Mouse (Mus musculus): ENCODE data around the gene Arfgap3. TPM values are rescaled to one million over a fixed set of nuclear protein-coding genes. Genes with fewer than 3 reads are reported as not detected.
A peak's percentile ranks its signal among the peaks of the same experiment; 100 is the strongest.

Gene Arfgap3
- polyA plus RNA-seq (2012; fragmentation: generic; extraction: Trizol), result 45.3 TPM

DNA sequence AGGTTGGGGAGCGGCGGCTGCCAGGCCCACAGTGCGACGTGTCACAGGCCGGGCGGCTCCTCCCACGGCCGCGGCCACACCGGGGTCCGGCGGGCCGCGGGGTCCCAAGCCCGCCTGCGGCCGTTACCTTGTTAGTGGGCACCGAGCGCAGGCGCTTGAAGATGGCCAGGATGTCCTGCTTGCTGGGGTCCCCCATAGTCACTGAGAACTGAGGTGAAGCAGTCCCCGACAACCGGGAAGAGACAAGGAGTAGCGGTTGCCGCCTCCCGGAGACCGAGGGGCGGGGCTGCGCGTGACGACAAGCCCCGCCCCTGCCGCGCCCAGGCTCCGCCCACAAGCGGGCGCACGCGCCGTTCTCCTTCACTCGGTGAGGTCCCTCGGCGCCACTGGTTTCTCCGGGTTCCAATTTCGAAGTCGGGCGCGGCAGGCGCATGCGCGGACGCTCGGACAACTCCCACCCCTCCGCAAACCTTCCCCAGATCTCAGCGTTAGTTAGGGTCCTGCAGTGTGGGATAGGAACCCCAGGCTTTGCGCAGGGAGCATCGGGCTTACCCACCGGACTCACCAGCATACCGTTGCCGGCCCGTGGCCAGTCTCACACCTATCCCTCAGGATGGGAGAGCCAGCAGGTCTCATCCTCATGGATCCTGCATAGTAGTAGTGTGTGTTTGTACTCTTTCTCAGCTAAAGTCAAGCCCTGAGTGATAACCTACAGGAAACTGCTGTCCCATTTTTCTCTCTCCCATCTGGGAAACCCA is at the start of gene Arfgap3:
TSS of gene Arfgap3 (minus strand) at position 294 of the 758 bp plus-strand sequence.
- Histone ChIP-seq H3K4me2 (ENCODE audit: low read depth) (peak within 1 kb of the TSS; percentile 99), H3ac (ENCODE audit: control insufficient read depth, insufficient read length) (peak within 1 kb of the TSS; percentile 19), H3K79me2 (ENCODE audit: control insufficient read depth, insufficient read depth) (peaks cover 43% of the 10 kb centered on the region), H3K36me3 (ENCODE audit: control insufficient read depth, insufficient read depth) (no peaks in the 10 kb centered on the region), H3K4me3 (peak within 1 kb of the TSS; percentile 60), H3K27me3 (ENCODE audit: control insufficient read depth, insufficient read depth, insufficient read length) (no peaks in the 10 kb centered on the region)
- TF ChIP-seq POLR2A (IDR thresholded peaks at IDR 0.05; ENCODE audit: insufficient read length, low read depth) (peak; percentile 69), MYOD1 (IDR thresholded peaks at IDR 0.05; ENCODE audit: control insufficient read depth in 1 of 3, insufficient read length in 2 of 3, low read depth in 2 of 3) (no peak), MYOG (IDR thresholded peaks at IDR 0.05; ENCODE audit: control insufficient read depth in 1 of 3, insufficient read depth in 1 of 3, insufficient read length in 2 of 3, low read depth in 2 of 3) (no peak), POLR2AphosphoS2 (IDR thresholded peaks at IDR 0.05; ENCODE audit: insufficient read length, low read depth) (peak; percentile 84), MAX (IDR thresholded peaks at IDR 0.05; ENCODE audit: low read depth) (no peak)

DNA sequence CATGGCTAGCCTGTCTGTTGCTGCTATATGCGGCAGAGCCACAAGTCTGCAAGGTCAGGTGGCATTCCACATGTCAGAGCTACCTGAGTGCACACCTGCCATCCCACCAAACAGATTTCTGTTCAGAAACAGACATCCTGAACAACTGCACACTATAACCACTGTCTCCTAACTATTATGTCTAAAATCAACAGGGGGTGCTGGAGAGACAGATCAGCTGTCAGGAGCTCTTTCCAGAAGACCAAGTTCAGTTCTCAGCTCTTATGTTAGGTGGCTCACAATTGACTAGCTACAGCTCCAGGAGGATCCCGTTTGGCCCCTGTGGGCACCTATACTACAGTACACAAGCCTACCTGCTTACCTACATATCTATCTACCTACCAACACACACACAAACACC is 42.7 kb upstream of the Arfgap3 start:
- Histone ChIP-seq H3K4me2 (ENCODE audit: low read depth) (no peak overlapping the region), H3K36me3 (ENCODE audit: control insufficient read depth, insufficient read depth) (peaks cover 54% of the 10 kb centered on the region), H3K4me3 (no peak overlapping the region), H3K27me3 (ENCODE audit: control insufficient read depth, insufficient read depth, insufficient read length) (no peaks in the 10 kb centered on the region), H3ac (ENCODE audit: control insufficient read depth, insufficient read length) (no peak overlapping the region), H3K79me2 (ENCODE audit: control insufficient read depth, insufficient read depth) (peaks cover 51% of the 10 kb centered on the region)
- TF ChIP-seq USF1 (IDR thresholded peaks at IDR 0.05; ENCODE audit: low read depth), result no peak
- TF ChIP-seq SRF (IDR thresholded peaks at IDR 0.05; ENCODE audit: control insufficient read depth, insufficient read length, low read depth), result no peak
- TF ChIP-seq TCF3 (IDR thresholded peaks at IDR 0.05; ENCODE audit: insufficient read length, low read depth), result no peak
- no peak for TF ChIP-seq MYOD1 (IDR thresholded peaks at IDR 0.05; ENCODE audit: control insufficient read depth in 1 of 3, insufficient read length in 2 of 3, low read depth in 2 of 3)
- TF ChIP-seq CEBPB (IDR thresholded peaks at IDR 0.05; ENCODE audit: insufficient read depth, poor library complexity, severe bottlenecking), result no peak
- TF ChIP-seq MAX (IDR thresholded peaks at IDR 0.05; ENCODE audit: low read depth), result no peak
- no peak for TF ChIP-seq POLR2A (IDR thresholded peaks at IDR 0.05; ENCODE audit: insufficient read length, low read depth)
- no peak for TF ChIP-seq MYOG (IDR thresholded peaks at IDR 0.05; ENCODE audit: control insufficient read depth in 1 of 3, insufficient read depth in 1 of 3, insufficient read length in 2 of 3, low read depth in 2 of 3)
- no peak for TF ChIP-seq REST (IDR thresholded peaks at IDR 0.05; ENCODE audit: insufficient read depth, insufficient read length)
- no peak for TF ChIP-seq POLR2AphosphoS2 (IDR thresholded peaks at IDR 0.05; ENCODE audit: insufficient read length, low read depth)
- TF ChIP-seq E2F4 (IDR thresholded peaks at IDR 0.05; ENCODE audit: insufficient read depth), result no peak
- no peak for TF ChIP-seq TCF12 (IDR thresholded peaks at IDR 0.05; ENCODE audit: insufficient read depth, poor library complexity, severe bottlenecking)

DNA sequence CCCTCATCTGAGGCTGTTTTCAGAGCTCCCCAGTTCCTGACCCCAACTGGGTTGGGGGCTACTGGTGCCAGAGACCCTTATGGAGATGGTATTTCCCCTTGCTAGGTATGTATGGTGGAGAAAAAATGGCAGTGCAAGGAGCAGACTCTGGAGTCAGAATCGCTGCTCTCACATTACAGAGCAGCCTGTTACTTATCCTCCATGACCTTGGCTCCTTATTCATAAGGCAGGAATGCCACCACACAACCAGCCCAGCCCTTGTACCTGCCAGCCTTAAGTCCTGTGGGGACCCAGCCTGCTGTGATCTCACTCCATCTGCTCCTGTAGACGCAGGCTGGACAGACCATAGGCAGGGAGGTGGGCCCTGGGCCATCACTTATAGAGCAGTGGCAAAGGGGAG is 37.9 kb upstream of the Arfgap3 start:
- no peak overlapping the region for H3K4me3 ChIP-seq
- H3K36me3 ChIP-seq (ENCODE audit: control insufficient read depth, insufficient read depth), result peaks cover 87% of the 10 kb centered on the region
- peaks cover 5% of the 10 kb centered on the region for H3K79me2 ChIP-seq (ENCODE audit: control insufficient read depth, insufficient read depth)
- H3K4me2 ChIP-seq (ENCODE audit: low read depth), result no peak overlapping the region
- H3K27me3 ChIP-seq (ENCODE audit: control insufficient read depth, insufficient read depth, insufficient read length), result no peaks in the 10 kb centered on the region
- no peak overlapping the region for H3ac ChIP-seq (ENCODE audit: control insufficient read depth, insufficient read length)
- TF ChIP-seq E2F4 (IDR thresholded peaks at IDR 0.05; ENCODE audit: insufficient read depth) (no peak), REST (IDR thresholded peaks at IDR 0.05; ENCODE audit: insufficient read depth, insufficient read length) (no peak), MYOG (IDR thresholded peaks at IDR 0.05; ENCODE audit: control insufficient read depth in 1 of 3, insufficient read depth in 1 of 3, insufficient read length in 2 of 3, low read depth in 2 of 3) (no peak)

DNA sequence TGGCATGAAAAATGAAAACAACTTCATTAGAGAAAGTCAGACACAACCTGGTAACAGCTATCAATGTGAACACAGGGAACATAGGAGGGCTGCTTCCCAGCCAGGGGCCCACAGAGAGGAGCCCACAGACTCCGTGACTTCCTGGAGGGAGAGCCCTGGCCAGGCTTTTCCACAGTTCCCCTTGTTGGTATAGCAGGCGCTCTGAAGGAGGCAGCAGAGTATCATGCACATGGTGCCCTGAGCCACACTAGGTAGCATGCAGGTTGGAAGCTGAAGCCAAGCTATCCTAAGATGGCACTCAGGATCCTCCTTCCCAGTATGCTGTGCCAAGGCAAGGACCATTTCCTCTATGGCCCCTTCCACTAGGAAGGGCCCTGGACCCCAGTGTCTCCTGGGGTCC is 33.6 kb upstream of the Arfgap3 start:
- H3K27me3 ChIP-seq (ENCODE audit: control insufficient read depth, insufficient read depth, insufficient read length), result no peaks in the 10 kb centered on the region
- H3K36me3 ChIP-seq (ENCODE audit: control insufficient read depth, insufficient read depth), result peaks cover 83% of the 10 kb centered on the region
- TF ChIP-seq CEBPB (IDR thresholded peaks at IDR 0.05; ENCODE audit: insufficient read depth, poor library complexity, severe bottlenecking) (no peak), REST (IDR thresholded peaks at IDR 0.05; ENCODE audit: insufficient read depth, insufficient read length) (no peak), TCF12 (IDR thresholded peaks at IDR 0.05; ENCODE audit: insufficient read depth, poor library complexity, severe bottlenecking) (no peak), MYOG (IDR thresholded peaks at IDR 0.05; ENCODE audit: control insufficient read depth in 1 of 3, insufficient read depth in 1 of 3, insufficient read length in 2 of 3, low read depth in 2 of 3) (no peak), MYOD1 (IDR thresholded peaks at IDR 0.05; ENCODE audit: control insufficient read depth in 1 of 3, insufficient read length in 2 of 3, low read depth in 2 of 3) (no peak), POLR2A (IDR thresholded peaks at IDR 0.05; ENCODE audit: insufficient read length, low read depth) (no peak)

DNA sequence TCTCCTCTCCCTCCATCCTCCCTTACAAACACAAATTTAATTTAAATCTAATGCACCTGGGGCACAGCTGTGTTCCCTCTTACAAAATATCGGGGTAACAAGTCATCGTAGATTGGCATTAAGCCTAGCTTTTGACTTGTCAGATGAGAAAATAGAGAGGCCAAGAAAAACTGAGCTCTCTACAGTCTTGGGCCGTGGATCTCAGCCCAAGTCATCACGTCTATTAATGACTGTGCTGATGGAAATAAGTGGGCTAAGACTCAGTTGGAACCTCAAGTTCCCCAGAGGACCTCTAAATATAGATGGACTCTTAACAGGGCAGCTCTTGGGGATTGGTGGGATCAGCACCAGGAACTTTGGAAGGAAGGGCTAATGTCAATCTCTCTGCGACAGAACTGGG is 33.1 kb upstream of the Arfgap3 start:
- H3K4me3 ChIP-seq, result no peak overlapping the region
- TF ChIP-seq USF1 (IDR thresholded peaks at IDR 0.05; ENCODE audit: low read depth) (no peak), MAX (IDR thresholded peaks at IDR 0.05; ENCODE audit: low read depth) (no peak), TCF12 (IDR thresholded peaks at IDR 0.05; ENCODE audit: insufficient read depth, poor library complexity, severe bottlenecking) (no peak), TCF3 (IDR thresholded peaks at IDR 0.05; ENCODE audit: insufficient read length, low read depth) (no peak), MYOD1 (IDR thresholded peaks at IDR 0.05; ENCODE audit: control insufficient read depth in 1 of 3, insufficient read length in 2 of 3, low read depth in 2 of 3) (no peak), POLR2A (IDR thresholded peaks at IDR 0.05; ENCODE audit: insufficient read length, low read depth) (no peak), E2F4 (IDR thresholded peaks at IDR 0.05; ENCODE audit: insufficient read depth) (no peak), SRF (IDR thresholded peaks at IDR 0.05; ENCODE audit: control insufficient read depth, insufficient read length, low read depth) (no peak), MYOG (IDR thresholded peaks at IDR 0.05; ENCODE audit: control insufficient read depth in 1 of 3, insufficient read depth in 1 of 3, insufficient read length in 2 of 3, low read depth in 2 of 3) (no peak), REST (IDR thresholded peaks at IDR 0.05; ENCODE audit: insufficient read depth, insufficient read length) (no peak), CEBPB (IDR thresholded peaks at IDR 0.05; ENCODE audit: insufficient read depth, poor library complexity, severe bottlenecking) (no peak), POLR2AphosphoS2 (IDR thresholded peaks at IDR 0.05; ENCODE audit: insufficient read length, low read depth) (no peak)
- peaks cover 83% of the 10 kb centered on the region for H3K36me3 ChIP-seq (ENCODE audit: control insufficient read depth, insufficient read depth)
- H3K27me3 ChIP-seq (ENCODE audit: control insufficient read depth, insufficient read depth, insufficient read length), result no peaks in the 10 kb centered on the region
- H3ac ChIP-seq (ENCODE audit: control insufficient read depth, insufficient read length), result no peak overlapping the region
- no peaks in the 10 kb centered on the region for H3K79me2 ChIP-seq (ENCODE audit: control insufficient read depth, insufficient read depth)
- H3K4me2 ChIP-seq (ENCODE audit: low read depth), result no peak overlapping the region

More for the DNA sequence above, 33.6 kb upstream of the Arfgap3 start:
- H3K4me3 ChIP-seq, result no peak overlapping the region
- no peak overlapping the region for H3K4me2 ChIP-seq (ENCODE audit: low read depth)
- H3K79me2 ChIP-seq (ENCODE audit: control insufficient read depth, insufficient read depth), result no peaks in the 10 kb centered on the region
- H3ac ChIP-seq (ENCODE audit: control insufficient read depth, insufficient read length), result no peak overlapping the region
